Mouse (Mus musculus): ENCODE measurements around the gene Fxyd2.

DNA sequence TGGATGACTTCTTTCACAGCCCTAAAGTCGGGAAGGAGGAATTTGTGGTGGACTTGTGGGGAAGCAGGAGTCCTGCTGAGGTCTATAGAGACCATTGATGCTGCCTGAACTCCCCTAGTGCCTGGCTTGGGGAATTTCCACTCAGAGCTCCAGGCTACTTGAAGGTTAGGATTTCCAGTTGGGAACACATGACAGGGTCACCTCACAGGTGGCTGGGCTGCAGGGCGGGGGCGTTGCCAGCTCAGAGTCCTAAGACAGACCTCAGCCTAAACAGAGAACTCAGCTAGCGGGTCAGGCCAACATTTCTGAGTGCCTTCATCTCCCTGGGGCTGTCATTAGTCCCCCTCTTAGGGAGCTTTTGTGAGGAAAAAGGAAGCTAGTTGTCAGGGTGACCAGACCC, 2.4 kb downstream of the Fxyd2 start:
- TF ChIP-seq CTCF (IDR thresholded peaks at IDR 0.05; ENCODE audit: borderline replicate concordance, insufficient read depth, low read depth, low read length), result no peak
- no peak for TF ChIP-seq POLR2A (IDR thresholded peaks at IDR 0.05; ENCODE audit: borderline replicate concordance, insufficient read depth, low read length)
